Mouse (Mus musculus) midbrain, postnatal 0 days (tissue): ENCODE results near the gene Pde10a. TPM values are rescaled to one million over a fixed set of nuclear protein-coding genes. Genes with fewer than 3 reads are reported as not detected.

Source experiments
- ATAC-seq: fragments of 200-750 bp; cut with Nextera tagmentation; 2 replicates; pipeline ENCODE4 v1.8.0; 2017; ENCODE audit warnings: moderate number of reproducible peaks, mild to moderate bottlenecking, moderate TSS enrichment, moderate library complexity; ENCODE audit not compliant: low FRiP score
- DNase-seq: peaks from one replicate; pipeline ENCODE4 v3.0.0-alpha.2; 2015; ENCODE audit warnings: low spot score
- H3K27ac ChIP-seq: fragments of 300-500 bp; sonication (generic); 2 replicates; pipeline ENCODE4 v1.5.1; 2014; ENCODE audit warnings: low read depth, mild to moderate bottlenecking, low read length, mixed read lengths
- H3K27me3 ChIP-seq: fragments of 300-500 bp; sonication (generic); 2 replicates; pipeline ENCODE4 v1.6.1; 2014; ENCODE audit warnings: low read length, control low read depth, mixed read lengths; ENCODE audit not compliant: insufficient read depth
- H3K36me3 ChIP-seq: fragments of 300-500 bp; sonication (generic); 2 replicates; pipeline ENCODE4 v1.6.1; 2014; ENCODE audit warnings: low read length, control low read depth, mixed read lengths; ENCODE audit not compliant: insufficient read depth
- H3K4me1 ChIP-seq: fragments of 300-500 bp; sonication (generic); 2 replicates; pipeline ENCODE4 v1.6.1; 2014; ENCODE audit warnings: mild to moderate bottlenecking, control low read depth, antibody characterized with exemption, low read length, mixed read lengths; ENCODE audit not compliant: insufficient read depth
- H3K4me2 ChIP-seq: fragments of 300-500 bp; sonication (generic); 2 replicates; pipeline ENCODE4 v1.6.1; 2014; ENCODE audit warnings: low read depth, mild to moderate bottlenecking, low read length, mixed read lengths; ENCODE audit not compliant: poor library complexity, severe bottlenecking
- H3K4me3 ChIP-seq: fragments of 300-500 bp; sonication (generic); 2 replicates; pipeline ENCODE4 v1.5.1; 2014; ENCODE audit warnings: low read depth, mild to moderate bottlenecking, low read length, moderate library complexity
- H3K9ac ChIP-seq: fragments of 300-500 bp; sonication (generic); replicated peaks from 2 replicates; pipeline ENCODE4 v1.6.1; 2014; ENCODE audit warnings: mild to moderate bottlenecking, low read length, moderate library complexity, mixed read lengths; ENCODE audit not compliant: poor library complexity, severe bottlenecking
- H3K9me3 ChIP-seq: fragments of 300-500 bp; sonication (generic); 2 replicates; pipeline ENCODE4 v1.6.1; 2016; ENCODE audit warnings: low read length, control low read depth
- CTCF ChIP-seq: IDR thresholded peaks from 2 replicates; pipeline ENCODE4 v1.5.1; 2016; ENCODE audit warnings: antibody characterized with exemption, mild to moderate bottlenecking
- WGBS: fragments of 180-500 bp; shearing (Covaris S2); extraction: QIAGEN DNeasy Blood & Tissue Kit; methylation state at CpG from one replicate; pipeline ENCODE4 v1.1.7; 2014; 5-methylcytosine and 5-hydroxymethylcytosine counted together
- polyA plus RNA-seq: library from polyadenylated mRNA; unstranded; fragments of >200 nt; fragmentation: Nextera tagmentation; extraction: Ambion mirVana; gene quantifications from 2 replicates; pipeline ENCODE4 v1.2.1, GENCODE M21; 2015
- total RNA-seq: library from RNA; depleted of rRNA; stranded (reverse); fragments of >200 nt; gene quantifications from 2 replicates; pipeline ENCODE4 v1.2.3, GENCODE M21; 2014

Pde10a gene
- total and polyA plus RNA-seq, 2 experiments from 2014 or later, result 8.6 to 40.3 TPM

- ATAC-seq, result no peak
- WGBS, result 96% methylated on average over 3 of the region's 3 CpGs
- DNase-seq, result no peak
- no peak for TF ChIP-seq CTCF
- Histone ChIP-seq H3K36me3 (no peaks in the 10 kb centered on the region), H3K27me3 (no peaks in the 10 kb centered on the region), H3K9me3 (no peaks in the 10 kb centered on the region), H3K27ac (no peak overlapping the region), H3K9ac (no peak overlapping the region), H3K4me1 (no peaks in the 10 kb centered on the region), H3K4me3 (no peak overlapping the region), H3K4me2 (no peak overlapping the region)
Measured at GRCm38 (mm10) chr17:8602976-8603375, 77.8 kb downstream of the Pde10a start.

- H3K4me2 ChIP-seq, result no peak overlapping the region
- DNase-seq (no peak), ATAC-seq (no peak)
- no peaks in the 10 kb centered on the region for H3K9me3 ChIP-seq
- no peak overlapping the region for H3K9ac ChIP-seq
- no peak overlapping the region for H3K27ac ChIP-seq
- no peaks in the 10 kb centered on the region for H3K27me3 ChIP-seq
- WGBS, result 81% methylated on average over 5 of the region's 5 CpGs
- no peak overlapping the region for H3K4me3 ChIP-seq
- no peaks in the 10 kb centered on the region for H3K4me1 ChIP-seq
- H3K36me3 ChIP-seq, result no peaks in the 10 kb centered on the region
- TF ChIP-seq CTCF, result no peak
Measured at GRCm38 (mm10) chr17:8605921-8606320, 80.7 kb downstream of the Pde10a start.

GRCm38 (mm10) chr17:8606695-8607094, 81.5 kb downstream of the Pde10a start:
- ATAC-seq (no peak), DNase-seq (no peak)
- Histone ChIP-seq H3K9me3 (no peaks in the 10 kb centered on the region), H3K27ac (no peak overlapping the region), H3K4me1 (no peaks in the 10 kb centered on the region), H3K4me2 (no peak overlapping the region), H3K4me3 (no peak overlapping the region), H3K9ac (no peak overlapping the region), H3K36me3 (no peaks in the 10 kb centered on the region), H3K27me3 (no peaks in the 10 kb centered on the region)
- TF ChIP-seq CTCF, result no peak
- 78% methylated on average over 3 of the region's 3 CpGs for WGBS

DNA sequence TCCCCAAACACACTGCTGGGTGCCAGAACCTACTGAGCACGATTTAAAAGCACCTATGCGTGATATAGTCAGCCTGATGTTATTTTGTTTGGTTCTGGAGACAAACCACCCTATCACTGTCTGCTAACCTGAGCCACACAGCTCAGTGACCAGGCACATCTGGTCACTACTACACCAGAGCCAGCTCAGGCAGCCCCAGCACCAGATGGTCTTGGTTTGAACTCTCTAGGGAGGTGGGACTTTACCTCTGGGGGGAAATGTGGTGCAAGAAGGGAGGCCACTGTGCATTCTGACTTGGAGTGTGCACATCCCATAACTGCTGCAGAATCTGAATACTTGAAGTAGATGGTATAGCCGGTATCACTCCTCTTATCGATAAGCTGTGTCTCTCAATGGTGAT, 86.7 kb downstream of the Pde10a start:
- no peaks in the 10 kb centered on the region for H3K27me3 ChIP-seq
- H3K27ac ChIP-seq, result no peak overlapping the region
- no peak overlapping the region for H3K4me3 ChIP-seq
- no peaks in the 10 kb centered on the region for H3K36me3 ChIP-seq
- DNase-seq, result no peak
- H3K4me2 ChIP-seq, result no peak overlapping the region
- ATAC-seq, result no peak
- TF ChIP-seq CTCF, result no peak
- H3K9me3 ChIP-seq, result no peaks in the 10 kb centered on the region
- 91% methylated on average over 4 of the region's 4 CpGs for WGBS
- H3K9ac ChIP-seq, result no peak overlapping the region
- no peaks in the 10 kb centered on the region for H3K4me1 ChIP-seq

GRCm38 (mm10) chr17:8613882-8614551, 88.8 kb downstream of the Pde10a start:
- no peaks in the 10 kb centered on the region for H3K27me3 ChIP-seq
- no peak overlapping the region for H3K27ac ChIP-seq
- peak; percentile 96 for TF ChIP-seq CTCF
- no peak overlapping the region for H3K9ac ChIP-seq
- DNase-seq (peak; percentile 89), ATAC-seq (no peak)
- no peak overlapping the region for H3K4me2 ChIP-seq
- H3K4me1 ChIP-seq, result no peaks in the 10 kb centered on the region
- 30% methylated on average over 7 of the region's 7 CpGs for WGBS
- no peaks in the 10 kb centered on the region for H3K36me3 ChIP-seq
- H3K9me3 ChIP-seq, result no peaks in the 10 kb centered on the region
- H3K4me3 ChIP-seq, result no peak overlapping the region

DNA sequence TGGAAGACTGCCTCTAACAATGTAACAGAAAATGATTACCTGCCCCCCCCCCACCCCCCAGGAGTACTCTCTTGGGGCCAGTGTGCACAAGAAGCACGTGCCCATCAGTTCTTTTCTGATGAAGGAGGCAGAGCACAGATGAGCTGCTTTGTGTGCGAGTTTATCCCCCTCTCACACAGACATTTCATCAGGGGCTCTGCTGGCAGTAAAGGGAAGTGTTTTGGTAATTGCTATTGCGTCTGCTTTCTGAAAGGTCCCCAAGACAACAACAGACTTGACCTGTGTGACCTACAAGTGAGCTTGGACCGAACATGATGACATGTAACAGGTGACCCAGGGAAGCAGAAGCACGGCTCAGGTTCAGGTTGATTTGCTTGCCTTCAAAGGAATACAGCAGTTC, 95.2 kb downstream of the Pde10a start:
- DNase-seq (no peak), ATAC-seq (no peak)
- no peak overlapping the region for H3K4me3 ChIP-seq
- H3K4me2 ChIP-seq, result no peak overlapping the region
- H3K9ac ChIP-seq, result no peak overlapping the region
- no peaks in the 10 kb centered on the region for H3K27me3 ChIP-seq
- no peaks in the 10 kb centered on the region for H3K36me3 ChIP-seq
- H3K9me3 ChIP-seq, result no peaks in the 10 kb centered on the region
- TF ChIP-seq CTCF, result no peak
- no peak overlapping the region for H3K27ac ChIP-seq
- no peaks in the 10 kb centered on the region for H3K4me1 ChIP-seq
- WGBS, result 65% methylated on average over 5 of the region's 5 CpGs
